ENCODE assay signal across 8 mouse cellular contexts in genomic region chr1:171269848-171270572, GRCm38 (mm10). TPM values are rescaled to one million over a fixed set of nuclear protein-coding genes. Genes with fewer than 3 reads are reported as not detected.
DNase-seq lines count a peak whose midpoint lies in the region; ATAC-seq and TF ChIP-seq lines count a peak whose summit lies in the region.

Gene B4galt3, plus strand, starts transcription at chr1:171270328.

- 3% methylated on average over 36 of the region's 36 CpGs for WGBS in heart, embryonic 12.5 days
- 3% methylated on average over 36 of the region's 36 CpGs for WGBS in kidney, embryonic 16.5 days

- peak within 1 kb of the TSS; percentile 43 for H3K27ac ChIP-seq in heart, embryonic 12.5 days (ENCODE audit: poor library complexity, severe bottlenecking)
- H3K27ac ChIP-seq in kidney, embryonic 16.5 days (ENCODE audit: low read length): peak within 1 kb of the TSS; percentile 87

- peaks cover 11% of the 10 kb centered on the region for H3K36me3 ChIP-seq in C2C12 (ENCODE audit: control insufficient read depth, insufficient read depth)
- H3K36me3 ChIP-seq in erythroblast, embryonic 14.5 days (ENCODE audit: control insufficient read depth): peaks cover 36% of the 10 kb centered on the region
- H3K36me3 ChIP-seq in heart, embryonic 12.5 days: peaks cover 33% of the 10 kb centered on the region
- peaks cover 23% of the 10 kb centered on the region for H3K36me3 ChIP-seq in kidney, embryonic 16.5 days (ENCODE audit: insufficient read depth, low read length)

- peaks cover 54% of the 10 kb centered on the region for H3K4me1 ChIP-seq in erythroblast, embryonic 14.5 days (ENCODE audit: control insufficient read depth)
- H3K4me1 ChIP-seq in heart, embryonic 12.5 days (replicated peaks): peaks cover 12% of the 10 kb centered on the region
- peaks cover 11% of the 10 kb centered on the region for H3K4me1 ChIP-seq in kidney, embryonic 16.5 days (ENCODE audit: insufficient read depth, low read length)

- H3K79me2 ChIP-seq in C2C12 (ENCODE audit: control insufficient read depth, insufficient read depth): peaks cover 14% of the 10 kb centered on the region

- peak within 1 kb of the TSS; percentile 98 for H3K4me3 ChIP-seq in C2C12 (ENCODE audit: insufficient read depth, poor library complexity, severe bottlenecking)
- peak within 1 kb of the TSS; percentile 70 for H3K4me3 ChIP-seq in erythroblast, embryonic 14.5 days (replicated peaks)
- H3K4me3 ChIP-seq in heart, embryonic 12.5 days: peak within 1 kb of the TSS; percentile 85
- peak within 1 kb of the TSS; percentile 84 for H3K4me3 ChIP-seq in kidney, embryonic 16.5 days (ENCODE audit: low read length)

- ATAC-seq in heart, embryonic 12.5 days (ENCODE audit: insufficient number of reproducible peaks, low FRiP score): peak; percentile 95
- ATAC-seq in kidney, embryonic 16.5 days (ENCODE audit: low FRiP score, low TSS enrichment): peak; percentile 94

- peak; percentile 96 for DNase-seq in brain, embryonic 14.5 days (ENCODE audit: low read depth)
- DNase-seq in liver: peak; percentile 99
- DNase-seq in monocyte, adult 2 months (ENCODE audit: low read depth in 1 of 2, low spot score in 2 of 2): peak; percentile 57 to 87
- DNase-seq in spleen, postnatal 14 days (ENCODE audit: low spot score in 2 of 2): peak; percentile 98 to 99

- no peaks in the 10 kb centered on the region for H3K27me3 ChIP-seq in C2C12 (ENCODE audit: control insufficient read depth, insufficient read depth, insufficient read length)
- 0 out of 2 replicates have a peak, but pooled peaks cover 6% of the 10 kb centered on the region for H3K27me3 ChIP-seq in erythroblast, embryonic 14.5 days (ENCODE audit: control insufficient read depth)
- no peaks in the 10 kb centered on the region for H3K27me3 ChIP-seq in heart, embryonic 12.5 days (replicated peaks)
- no peaks in the 10 kb centered on the region for H3K27me3 ChIP-seq in kidney, embryonic 16.5 days (ENCODE audit: insufficient read depth, low read length)

- H3ac ChIP-seq in C2C12 (ENCODE audit: control insufficient read depth, insufficient read length, low read depth): peak within 1 kb of the TSS; percentile 89

- peak within 1 kb of the TSS; percentile 95 for H3K4me2 ChIP-seq in heart, embryonic 12.5 days
- peak within 1 kb of the TSS; percentile 77 for H3K4me2 ChIP-seq in kidney, embryonic 16.5 days (replicated peaks; ENCODE audit: low read depth, low read length)

- H3K9ac ChIP-seq in heart, embryonic 12.5 days: peak within 1 kb of the TSS; percentile 88
- peak within 1 kb of the TSS; percentile 76 for H3K9ac ChIP-seq in kidney, embryonic 16.5 days (replicated peaks; ENCODE audit: low read length)

- no peak for TF ChIP-seq CTCF in C2C12 (IDR thresholded peaks at IDR 0.05; ENCODE audit: control insufficient read depth, insufficient read depth, insufficient read length)
- TF ChIP-seq CTCF in brain, embryonic 14.5 days (IDR thresholded peaks at IDR 0.05; ENCODE audit: borderline replicate concordance, extremely low read depth, insufficient read depth, insufficient read length): no peak

- TF ChIP-seq POLR2A in brain, embryonic 14.5 days (IDR thresholded peaks at IDR 0.05; ENCODE audit: borderline replicate concordance, extremely low read depth, insufficient read depth, insufficient read length, poor library complexity, severe bottlenecking): peak; percentile 87; the same call in 1 of the 2 replicates

- H3K79me3 ChIP-seq in C2C12 (ENCODE audit: low read depth): no peaks in the 10 kb centered on the region

- H3K9me3 ChIP-seq in erythroblast, embryonic 14.5 days (ENCODE audit: control insufficient read depth, low read length): 0 out of 2 replicates have a peak, but pooled peaks cover 2% of the 10 kb centered on the region
- no peaks in the 10 kb centered on the region for H3K9me3 ChIP-seq in heart, embryonic 12.5 days (replicated peaks)
- H3K9me3 ChIP-seq in kidney, embryonic 16.5 days (ENCODE audit: low read length): no peaks in the 10 kb centered on the region

TF ChIP-seq in C2C12, 6 proteins besides CTCF, POLR2A, EP300 and RAD21:
- no peak for TF ChIP-seq MYOD1 (IDR thresholded peaks at IDR 0.05; ENCODE audit: control insufficient read depth, insufficient read length, low read depth)
- no peak for TF ChIP-seq CEBPB (IDR thresholded peaks at IDR 0.05; ENCODE audit: low read depth)
- TF ChIP-seq MYOG (IDR thresholded peaks at IDR 0.05; ENCODE audit: control insufficient read depth, extremely low read depth, insufficient read length): no peak
- no peak for TF ChIP-seq FOSL1 (IDR thresholded peaks at IDR 0.05; ENCODE audit: insufficient read depth, low read length, poor library complexity, severe bottlenecking)
- TF ChIP-seq USF1 (IDR thresholded peaks at IDR 0.05; ENCODE audit: low read depth): no peak
- TF ChIP-seq MAX (IDR thresholded peaks at IDR 0.05): no peak

RNA-seq across cellular contexts. Expression of gene B4galt3, which starts in this region (rescaled TPM):
- polyA plus RNA-seq in C2C12 (2012; fragmentation: generic; extraction: Trizol): 17.4 TPM
- polyA plus RNA-seq in brain, embryonic 14.5 days (2012; rRNA removed): 101 and 122 TPM in 2 replicates
- polyA plus RNA-seq in erythroblast, embryonic 14.5 days (2012): 11.1 and 11.6 TPM in 2 replicates
- 49.5 and 56.1 TPM in 2 replicates for polyA plus RNA-seq in heart, embryonic 12.5 days (2016; fragmentation: Nextera tagmentation; extraction: Ambion mirVana)
- 92.2 and 99.1 TPM in 2 replicates for polyA plus RNA-seq in kidney, embryonic 16.5 days (2015; fragmentation: Nextera tagmentation; extraction: Ambion mirVana)

Comparison
In these comparisons a context has a peak if more than half of its experiments do, and no peak if none do; other contexts are left out.
1. Peak in every context shown above with its lines: DNase-seq, ATAC-seq, H3K4me3 ChIP-seq and H3K27ac ChIP-seq.